Mouse (Mus musculus) E14TG2a.4 (cell line): ENCODE measurements around the gene Myo1d.

Source experiments
- CTCF ChIP-seq: conservative IDR thresholded peaks from 2 replicates; pipeline ENCODE4 v1.5.1; 2014; ENCODE audit warnings: low read length
- POU5F1 ChIP-seq: IDR thresholded peaks from 2 replicates; pipeline ENCODE4 v1.6.1; 2014; ENCODE audit warnings: low read length, borderline replicate concordance

DNA sequence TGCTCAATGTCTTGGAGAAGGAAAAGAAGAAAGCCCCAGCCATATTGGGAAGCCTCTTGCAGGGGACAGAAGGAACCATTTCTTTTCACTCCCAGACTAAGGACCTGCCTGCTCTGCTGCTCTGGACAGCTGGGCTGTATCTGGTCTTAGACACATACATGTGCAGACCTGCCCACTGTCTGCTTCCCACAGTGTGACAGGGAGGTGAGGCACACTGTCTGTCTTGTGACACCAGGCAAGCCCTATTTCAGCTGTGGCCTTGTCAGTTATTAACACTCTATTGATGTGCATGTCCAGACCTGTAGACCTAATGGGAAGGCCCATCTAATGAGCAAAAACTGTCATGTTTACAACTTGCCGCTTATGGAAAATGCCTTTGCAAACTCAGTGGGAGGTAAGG is 264.5 kb downstream of the Myo1d start:
- TF ChIP-seq CTCF = no peak
- TF ChIP-seq POU5F1 = no peak
